Mouse (Mus musculus): ENCODE data around the gene Mum1. TPM values are rescaled to one million over a fixed set of nuclear protein-coding genes. Genes with fewer than 3 reads are reported as not detected.

Gene Mum1
- polyA plus RNA-seq, 1 experiment from 2014 or later: 32.9 TPM

GRCm38 (mm10) chr10:80271870-80272585 lies 45.8 kb downstream of the Mum1 start:
- Histone ChIP-seq H3K4me2 (replicated peaks) (no peak overlapping the region), H3K4me3 (replicated peaks; ENCODE audit: low read length) (no peak overlapping the region), H3K27me3 (ENCODE audit: control insufficient read depth, insufficient read depth, low read length) (no peaks in the 10 kb centered on the region), H3K9me3 (ENCODE audit: control insufficient read depth, low read length) (no peaks in the 10 kb centered on the region), H3K4me1 (replicated peaks; ENCODE audit: control insufficient read depth, insufficient read depth, low read length) (peaks cover 33% of the 10 kb centered on the region), H3K36me3 (replicated peaks; ENCODE audit: control insufficient read depth, insufficient read depth) (peaks cover 41% of the 10 kb centered on the region), H3K27ac (no peak overlapping the region), H3K9ac (no peak overlapping the region)
- ATAC-seq (ENCODE audit: low FRiP score) (no peak), DNase-seq (ENCODE audit: low spot score) (no peak)
- 91% methylated on average over 8 of the region's 8 CpGs for WGBS

- H3K4me2 ChIP-seq (replicated peaks): no peak overlapping the region
- WGBS: 96% methylated on average over 3 of the region's 3 CpGs
- no peak overlapping the region for H3K27ac ChIP-seq
- H3K9ac ChIP-seq: no peak overlapping the region
- DNase-seq (ENCODE audit: low spot score) (no peak), ATAC-seq (ENCODE audit: low FRiP score) (no peak)
- no peaks in the 10 kb centered on the region for H3K9me3 ChIP-seq (ENCODE audit: control insufficient read depth, low read length)
- peaks cover 53% of the 10 kb centered on the region for H3K36me3 ChIP-seq (replicated peaks; ENCODE audit: control insufficient read depth, insufficient read depth)
- H3K4me3 ChIP-seq (replicated peaks; ENCODE audit: low read length): no peak overlapping the region
- peaks cover 19% of the 10 kb centered on the region; the same call in 1 of the 2 replicates for H3K4me1 ChIP-seq (replicated peaks; ENCODE audit: control insufficient read depth, insufficient read depth, low read length)
- no peaks in the 10 kb centered on the region for H3K27me3 ChIP-seq (ENCODE audit: control insufficient read depth, insufficient read depth, low read length)
Measured at GRCm38 (mm10) chr10:80273847-80274246, 47.6 kb downstream of the Mum1 start.

GRCm38 (mm10) chr10:80276238-80276637 lies 50.0 kb downstream of the Mum1 start:
- no peak overlapping the region for H3K4me3 ChIP-seq (replicated peaks; ENCODE audit: low read length)
- no peaks in the 10 kb centered on the region for H3K9me3 ChIP-seq (ENCODE audit: control insufficient read depth, low read length)
- no peak for DNase-seq (ENCODE audit: low spot score)
- ATAC-seq (ENCODE audit: low FRiP score): no peak
- no peak overlapping the region for H3K4me2 ChIP-seq (replicated peaks)
- H3K27ac ChIP-seq: no peak overlapping the region
- H3K27me3 ChIP-seq (ENCODE audit: control insufficient read depth, insufficient read depth, low read length): no peaks in the 10 kb centered on the region
- H3K36me3 ChIP-seq (replicated peaks; ENCODE audit: control insufficient read depth, insufficient read depth): peaks cover 72% of the 10 kb centered on the region
- H3K4me1 ChIP-seq (replicated peaks; ENCODE audit: control insufficient read depth, insufficient read depth, low read length): 0 out of 2 replicates have a peak, but pooled peaks cover 3% of the 10 kb centered on the region
- no peak overlapping the region for H3K9ac ChIP-seq
- WGBS: 79% methylated on average over 5 of the region's 5 CpGs

- no peak for DNase-seq (ENCODE audit: low spot score)
- WGBS: 91% methylated on average over 9 of the region's 9 CpGs
- Histone ChIP-seq H3K4me1 (replicated peaks; ENCODE audit: control insufficient read depth, insufficient read depth, low read length) (no peaks in the 10 kb centered on the region), H3K9ac (no peak overlapping the region), H3K4me2 (replicated peaks) (no peak overlapping the region), H3K9me3 (ENCODE audit: control insufficient read depth, low read length) (no peaks in the 10 kb centered on the region), H3K36me3 (replicated peaks; ENCODE audit: control insufficient read depth, insufficient read depth) (peaks cover 93% of the 10 kb centered on the region), H3K4me3 (replicated peaks; ENCODE audit: low read length) (no peak overlapping the region), H3K27me3 (ENCODE audit: control insufficient read depth, insufficient read depth, low read length) (no peaks in the 10 kb centered on the region), H3K27ac (no peak overlapping the region)
- ATAC-seq (ENCODE audit: low FRiP score): no peak
Measured at GRCm38 (mm10) chr10:80278390-80278789, 52.2 kb downstream of the Mum1 start.

- H3K27me3 ChIP-seq (ENCODE audit: control insufficient read depth, insufficient read depth, low read length): no peaks in the 10 kb centered on the region
- 98% methylated on average over 12 of the region's 12 CpGs for WGBS
Measured at GRCm38 (mm10) chr10:80279273-80279672, 53.0 kb downstream of the Mum1 start.

GRCm38 (mm10) chr10:80281304-80281703 lies 55.1 kb downstream of the Mum1 start:
- Histone ChIP-seq H3K36me3 (replicated peaks; ENCODE audit: control insufficient read depth, insufficient read depth) (peaks cover 96% of the 10 kb centered on the region), H3K4me1 (replicated peaks; ENCODE audit: control insufficient read depth, insufficient read depth, low read length) (no peaks in the 10 kb centered on the region), H3K9me3 (ENCODE audit: control insufficient read depth, low read length) (no peaks in the 10 kb centered on the region), H3K27ac (0 out of 2 replicates have a peak overlapping the region, but pooled peaks have one; percentile 51), H3K9ac (no peak overlapping the region), H3K4me2 (replicated peaks) (no peak overlapping the region), H3K4me3 (replicated peaks; ENCODE audit: low read length) (no peak overlapping the region), H3K27me3 (ENCODE audit: control insufficient read depth, insufficient read depth, low read length) (no peaks in the 10 kb centered on the region)
- 86% methylated on average over 7 of the region's 7 CpGs for WGBS
- no peak for DNase-seq (ENCODE audit: low spot score)
- no peak for ATAC-seq (ENCODE audit: low FRiP score)

More at GRCm38 (mm10) chr10:80279273-80279672, 53.0 kb downstream of the Mum1 start:
- no peak overlapping the region for H3K4me2 ChIP-seq (replicated peaks)
- H3K9ac ChIP-seq: no peak overlapping the region
- no peaks in the 10 kb centered on the region for H3K4me1 ChIP-seq (replicated peaks; ENCODE audit: control insufficient read depth, insufficient read depth, low read length)
- DNase-seq (ENCODE audit: low spot score) (no peak), ATAC-seq (ENCODE audit: low FRiP score) (no peak)
- no peak overlapping the region for H3K27ac ChIP-seq
- H3K36me3 ChIP-seq (replicated peaks; ENCODE audit: control insufficient read depth, insufficient read depth): peaks cover 97% of the 10 kb centered on the region
- no peaks in the 10 kb centered on the region for H3K9me3 ChIP-seq (ENCODE audit: control insufficient read depth, low read length)
- no peak overlapping the region for H3K4me3 ChIP-seq (replicated peaks; ENCODE audit: low read length)

GRCm38 (mm10) chr10:80281921-80282371 lies 55.7 kb downstream of the Mum1 start:
- Histone ChIP-seq H3K27ac (no peak overlapping the region; the same call in 1 of the 2 replicates), H3K36me3 (replicated peaks; ENCODE audit: control insufficient read depth, insufficient read depth) (peaks cover 95% of the 10 kb centered on the region)

GRCm38 (mm10) chr10:80282481-80283441 lies 56.5 kb downstream of the Mum1 start:
- Histone ChIP-seq H3K4me2 (replicated peaks) (no peak overlapping the region), H3K4me3 (replicated peaks; ENCODE audit: low read length) (no peak overlapping the region), H3K9me3 (ENCODE audit: control insufficient read depth, low read length) (no peaks in the 10 kb centered on the region), H3K36me3 (replicated peaks; ENCODE audit: control insufficient read depth, insufficient read depth) (peaks cover 95% of the 10 kb centered on the region), H3K27me3 (ENCODE audit: control insufficient read depth, insufficient read depth, low read length) (no peaks in the 10 kb centered on the region), H3K9ac (no peak overlapping the region), H3K4me1 (replicated peaks; ENCODE audit: control insufficient read depth, insufficient read depth, low read length) (no peaks in the 10 kb centered on the region), H3K27ac (no peak overlapping the region)
- no peak for ATAC-seq (ENCODE audit: low FRiP score)
- no peak for DNase-seq (ENCODE audit: low spot score)
- WGBS: 94% methylated on average over 20 of the region's 20 CpGs

More at GRCm38 (mm10) chr10:80281921-80282371, 55.7 kb downstream of the Mum1 start:
- ATAC-seq (ENCODE audit: low FRiP score): no peak
- Histone ChIP-seq H3K4me3 (replicated peaks; ENCODE audit: low read length) (no peak overlapping the region), H3K27me3 (ENCODE audit: control insufficient read depth, insufficient read depth, low read length) (no peaks in the 10 kb centered on the region), H3K9ac (no peak overlapping the region), H3K4me2 (replicated peaks) (no peak overlapping the region), H3K9me3 (ENCODE audit: control insufficient read depth, low read length) (no peaks in the 10 kb centered on the region), H3K4me1 (replicated peaks; ENCODE audit: control insufficient read depth, insufficient read depth, low read length) (no peaks in the 10 kb centered on the region)
- 48% methylated on average over 8 of the region's 8 CpGs for WGBS
- no peak for DNase-seq (ENCODE audit: low spot score)

All from hindbrain, embryonic 14.5 days (tissue).